Mouse (Mus musculus): ENCODE data around the gene Gm28576. TPM values are rescaled to one million over a fixed set of nuclear protein-coding genes. Genes with fewer than 3 reads are reported as not detected.
"Not testable (repeated sequence)": the region's sequence is repeated elsewhere in the genome, so short reads cannot be mapped to it uniquely, and the experiment has no call there.

Gene Gm28576
- total RNA-seq (2021), result not detected

DNA sequence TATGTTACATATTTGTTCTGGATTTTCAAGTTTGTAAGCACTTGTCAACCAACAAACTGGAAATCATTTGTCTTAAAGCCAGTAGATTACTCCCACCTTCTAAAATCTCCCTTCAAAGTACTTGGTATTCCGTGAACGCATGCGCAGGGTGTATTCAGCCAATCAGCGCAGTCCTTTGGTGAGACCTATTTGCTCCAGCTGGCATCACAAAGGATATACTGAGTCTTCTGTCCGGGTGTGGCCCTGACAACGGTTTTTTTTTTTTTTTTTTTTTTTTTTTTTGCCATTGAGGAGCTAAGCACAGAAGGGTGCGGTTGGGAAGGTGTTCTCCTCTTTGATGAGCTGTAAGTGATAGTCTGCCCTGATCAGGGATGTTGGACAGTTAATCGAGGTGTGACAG is at the start of gene Gm28576:
TSS of gene Gm28576 (plus strand) at position 301 of the 400 bp plus-strand sequence.
- not testable (repeated sequence) for DNase-seq (ENCODE audit: extremely low spot score in 1 of 2, low spot score in 1 of 2)

Other genes starting within 250 kb of the Gm28576 start
- gene Gm20826, start 84.5 kb upstream of the Gm28576 start, total RNA-seq (2021), result under 1 TPM; 0.09 to 0.10 TPM

All from layer of hippocampus, postnatal 25 days (tissue).